Mouse (Mus musculus) CH12.LX (cell line): Measurements from ENCODE around the gene Lin7b.

Experiments used
- MXI1 ChIP-seq: IDR thresholded peaks from 2 replicates; pipeline ENCODE4 v1.6.1; 2011; ENCODE audit warnings: mild to moderate bottlenecking, low read depth, low read length, improper control_type of control experiment
- TCF12 ChIP-seq: IDR thresholded peaks from 2 replicates; pipeline ENCODE4 v1.6.1; 2014; ENCODE audit warnings: low read depth, mild to moderate bottlenecking, inconsistent platforms, low read length, improper control_type of control experiment
- ZNF384 ChIP-seq: IDR thresholded peaks from 2 replicates; pipeline ENCODE4 v1.6.1; 2012; ENCODE audit warnings: low read depth, low read length, improper control_type of control experiment, inconsistent platforms

DNA sequence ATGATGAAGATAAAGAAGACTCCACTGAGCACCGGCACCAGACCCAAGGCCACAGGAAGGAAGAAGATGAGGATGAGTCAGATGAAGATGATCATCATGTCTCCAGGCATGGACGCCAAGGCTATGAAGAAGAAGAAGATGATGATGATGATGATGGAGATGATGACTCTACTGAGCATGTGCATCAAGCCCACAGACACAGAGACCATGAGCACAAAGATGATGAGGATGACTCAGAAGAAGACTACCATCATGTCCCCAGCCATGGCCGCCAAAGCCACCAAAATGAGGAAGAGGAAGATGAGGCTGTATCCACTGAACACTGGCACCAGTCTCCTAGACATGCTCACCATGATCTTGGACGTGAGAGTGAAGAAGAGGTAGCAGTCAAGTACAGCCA lies 34.1 kb downstream of the Lin7b start:
- TF ChIP-seq ZNF384 (no peak), TCF12 (no peak), MXI1 (no peak)
